Mouse (Mus musculus) urinary bladder, postnatal 10 days (tissue): ENCODE results near the gene Rassf8.

Experiments used
- DNase-seq: peaks from one replicate; pipeline ENCODE4 v3.0.0; 2022; ENCODE audit warnings: low spot score

The Rassf8 gene

GRCm38 (mm10) chr6:145746132-145746849 lies at the start of gene Rassf8:
Rassf8 (plus strand) TSS chr6:145746748.
- DNase-seq = peak; percentile 58

- no peak for DNase-seq
Observed at GRCm38 (mm10) chr6:145701021-145701540, 45.5 kb upstream of the Rassf8 start.

GRCm38 (mm10) chr6:145703667-145704066 lies 42.9 kb upstream of the Rassf8 start:
- DNase-seq = no peak

- DNase-seq = no peak
Observed at GRCm38 (mm10) chr6:145709956-145710720, 36.4 kb upstream of the Rassf8 start.

- DNase-seq = no peak
Observed at GRCm38 (mm10) chr6:145710797-145711196, 35.8 kb upstream of the Rassf8 start.

- DNase-seq = no peak
Observed at GRCm38 (mm10) chr6:145711320-145711719, 35.2 kb upstream of the Rassf8 start.

GRCm38 (mm10) chr6:145713241-145714114 lies 33.1 kb upstream of the Rassf8 start:
- DNase-seq = no peak

- DNase-seq = no peak
Observed at GRCm38 (mm10) chr6:145714131-145714530, 32.4 kb upstream of the Rassf8 start.

- no peak for DNase-seq
Observed at GRCm38 (mm10) chr6:145722596-145722995, 24.0 kb upstream of the Rassf8 start.

- DNase-seq = no peak
Observed at GRCm38 (mm10) chr6:145723131-145723863, 23.3 kb upstream of the Rassf8 start.

GRCm38 (mm10) chr6:145725849-145726248 lies 20.7 kb upstream of the Rassf8 start:
- no peak for DNase-seq

- no peak for DNase-seq
Observed at GRCm38 (mm10) chr6:145726986-145727385, 19.6 kb upstream of the Rassf8 start.

- DNase-seq = no peak
Observed at GRCm38 (mm10) chr6:145732868-145733267, 13.7 kb upstream of the Rassf8 start.

- DNase-seq = no peak
Observed at GRCm38 (mm10) chr6:145733276-145733675, 13.3 kb upstream of the Rassf8 start.

- no peak for DNase-seq
Observed at GRCm38 (mm10) chr6:145733911-145734310, 12.6 kb upstream of the Rassf8 start.

- DNase-seq = no peak
Observed at GRCm38 (mm10) chr6:145736099-145736498, 10.4 kb upstream of the Rassf8 start.

GRCm38 (mm10) chr6:145739231-145739630 lies 7.3 kb upstream of the Rassf8 start:
- DNase-seq = no peak

- DNase-seq = no peak
Observed at GRCm38 (mm10) chr6:145740011-145740410, 6.5 kb upstream of the Rassf8 start.

GRCm38 (mm10) chr6:145745291-145745690 lies 1.3 kb upstream of the Rassf8 start:
- DNase-seq = no peak

- DNase-seq = peak; percentile 26
Observed at GRCm38 (mm10) chr6:145746921-145747670, 548 bp downstream of the Rassf8 start.
